13 mouse cellular contexts compared by ENCODE assay signal in genomic region chr6:94798545-94799211, GRCm38 (mm10).
"Had no signal": no experiment of that assay in that cellular context is flagged by ENCODE, and none has a peak within 500 bp of the region (broad histone marks: within the 10 kb centered on the region; RNA-seq: fewer than 3 reads in every experiment).

No protein-coding gene starts in this region.

- H3K4me3 ChIP-seq: megakaryocyte, embryonic 14.5 days; midbrain, embryonic 13.5 days; midbrain, embryonic 15.5 days; neural tube, embryonic 12.5 days had no signal

- DNase-seq: lung, adult 18-20 months; lung, embryonic 14.5 days; lung, postnatal 10 days; right cerebral cortex, postnatal 14 days; thymus, adult 2 months; thymus, postnatal 36 days had no signal

- ATAC-seq: midbrain, embryonic 13.5 days; midbrain, embryonic 15.5 days had no signal

- H3K9me3 ChIP-seq: midbrain, embryonic 15.5 days had no signal

- H3K9ac ChIP-seq: liver, embryonic 14.5 days; lung, embryonic 14.5 days; midbrain, embryonic 13.5 days; midbrain, embryonic 15.5 days; neural tube, embryonic 12.5 days had no signal

- H3K36me3 ChIP-seq: midbrain, embryonic 13.5 days; midbrain, embryonic 15.5 days; neural tube, embryonic 12.5 days had no signal

- H3K27ac ChIP-seq: liver, embryonic 14.5 days; macrophage; midbrain, embryonic 13.5 days; midbrain, embryonic 15.5 days; neural tube, embryonic 12.5 days had no signal

- H3K4me1 ChIP-seq: megakaryocyte, embryonic 14.5 days had no signal

- H3K4me2 ChIP-seq: lung, embryonic 14.5 days; midbrain, embryonic 11.5 days; midbrain, embryonic 13.5 days; midbrain, embryonic 15.5 days; neural tube, embryonic 12.5 days had no signal

- H3K27me3 ChIP-seq: midbrain, embryonic 13.5 days; midbrain, embryonic 15.5 days; neural tube, embryonic 12.5 days had no signal
